Mouse (Mus musculus) monocyte, adult 2 months (primary cell): ENCODE data around the gene Satb1.

Experiments used
- DNase-seq, 2 experiments: peaks; one replicate each; pipeline ENCODE4 v3.0.0; 2022; ENCODE audit warnings: low spot score in 2 of 2, low read depth in 1 of 2

Gene Satb1

GRCm38 (mm10) chr17:51826461-51826860 is 6.6 kb downstream of the Satb1 start:
- DNase-seq, result no peak

DNA sequence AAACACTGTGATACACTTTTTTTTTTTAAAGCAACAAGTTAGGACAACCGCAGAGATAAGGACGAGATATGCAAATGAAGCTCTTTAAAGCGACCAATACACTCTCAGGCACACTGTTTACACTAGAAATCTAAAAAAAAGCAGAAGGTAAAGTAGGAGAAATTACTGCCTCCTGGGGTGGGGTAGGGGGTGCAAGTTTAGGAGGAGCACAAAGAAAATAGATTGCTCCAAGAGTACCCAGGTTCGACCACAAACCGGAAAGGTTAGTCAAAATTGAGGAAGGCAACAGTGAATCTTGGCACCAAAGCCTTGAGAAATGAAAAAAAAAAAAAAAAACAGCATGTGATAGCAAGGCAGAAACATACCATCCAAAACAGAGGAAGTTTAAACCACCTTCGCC is 18.8 kb downstream of the Satb1 start:
- DNase-seq, result no peak

- no peak for DNase-seq
Observed at GRCm38 (mm10) chr17:51813784-51814120, 19.3 kb downstream of the Satb1 start.

GRCm38 (mm10) chr17:51812942-51813783 is 19.9 kb downstream of the Satb1 start:
- no peak for DNase-seq

DNA sequence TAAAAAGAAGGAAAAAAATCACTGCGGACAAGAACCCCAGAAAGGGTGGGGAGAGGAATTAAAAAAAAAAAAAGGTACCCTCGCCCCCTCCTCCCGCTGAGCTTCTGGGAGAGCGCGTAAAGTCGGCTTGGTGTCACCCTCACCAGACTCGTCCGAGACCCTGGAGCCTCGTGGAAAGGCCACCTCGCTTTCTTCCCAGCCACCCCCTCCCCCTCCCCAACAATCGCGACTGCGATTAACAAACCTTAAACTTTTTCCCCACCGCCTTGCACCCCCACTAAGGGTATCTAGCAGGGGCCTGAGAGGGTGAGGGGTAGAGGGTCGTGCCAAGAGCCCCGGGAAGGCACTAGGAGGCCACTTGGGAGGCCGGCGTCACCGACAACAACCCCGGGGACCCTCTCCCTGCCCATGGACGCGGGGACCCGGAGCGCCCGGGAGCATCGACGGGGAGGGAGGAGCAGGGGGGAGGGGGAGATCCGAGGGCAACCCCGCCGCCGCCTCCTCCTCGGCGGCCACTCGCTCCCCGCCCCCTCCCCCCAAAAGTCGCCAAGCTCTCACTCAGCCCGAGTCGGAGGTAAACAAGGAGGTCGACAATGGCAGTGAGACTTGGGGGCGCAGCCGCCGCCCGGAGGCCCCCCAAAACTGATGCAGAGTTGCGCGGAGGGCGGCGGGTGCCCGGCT is 20.7 kb downstream of the Satb1 start:
- no peak for DNase-seq

DNA sequence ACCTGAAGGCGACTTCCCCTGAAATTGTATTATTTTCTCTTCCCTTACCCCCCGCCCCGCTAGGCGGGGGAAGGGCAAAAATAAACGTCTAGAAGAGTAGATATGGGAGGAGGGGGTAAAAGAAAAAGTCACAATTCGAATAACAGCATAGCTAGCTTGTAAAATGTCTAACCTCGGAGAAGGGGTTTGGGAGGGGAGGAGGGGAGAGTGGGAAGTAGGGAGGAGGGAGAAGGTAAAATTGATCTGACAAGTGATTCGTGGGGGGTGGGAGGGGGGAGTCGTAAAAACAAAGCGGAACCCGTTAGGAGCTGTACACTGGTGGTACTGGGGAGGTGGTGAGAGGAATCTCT is 21.2 kb downstream of the Satb1 start:
- no peak for DNase-seq

DNA sequence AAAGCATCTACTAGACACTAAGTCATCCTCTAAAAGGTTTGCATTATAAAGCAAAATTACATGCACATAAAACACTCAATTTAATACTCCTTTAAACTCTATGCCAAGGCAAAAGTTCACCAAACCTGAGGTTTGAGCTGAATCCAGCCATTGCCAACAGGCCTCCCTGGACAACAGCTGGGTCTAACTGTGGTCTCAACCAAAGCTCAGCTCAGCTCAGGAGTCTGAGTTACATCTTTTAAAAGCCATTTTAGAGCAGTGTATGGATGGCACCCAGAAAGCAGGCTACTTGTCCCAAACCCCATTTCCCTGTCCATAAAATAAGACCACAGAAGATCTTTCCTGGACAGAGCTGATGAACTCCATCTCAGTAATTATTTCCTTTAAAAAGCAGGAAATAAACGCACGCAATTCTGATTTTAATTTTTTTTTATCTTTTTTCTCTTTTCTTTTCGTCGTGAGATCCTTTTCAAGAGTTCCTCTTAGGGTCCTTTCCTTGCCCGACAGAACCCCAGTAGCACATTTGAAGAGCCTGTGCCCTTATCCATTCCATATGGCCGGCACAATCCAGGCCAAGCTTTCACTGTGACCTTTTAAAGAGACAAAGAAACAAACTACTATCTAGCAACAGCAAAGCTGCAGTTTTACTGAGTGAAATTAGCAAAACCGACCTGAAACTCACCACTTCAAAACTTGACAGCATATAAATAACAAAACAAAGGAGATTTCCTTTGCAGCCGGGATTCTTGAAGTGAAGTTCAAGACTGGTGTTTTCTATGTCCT is 21.8 kb downstream of the Satb1 start:
- no peak for DNase-seq

- no peak for DNase-seq
Observed at GRCm38 (mm10) chr17:51807429-51807828, 25.7 kb downstream of the Satb1 start.

- no peak for DNase-seq
Observed at GRCm38 (mm10) chr17:51806124-51806960, 26.7 kb downstream of the Satb1 start.

GRCm38 (mm10) chr17:51800208-51800607 is 32.9 kb downstream of the Satb1 start:
- no peak for DNase-seq

DNA sequence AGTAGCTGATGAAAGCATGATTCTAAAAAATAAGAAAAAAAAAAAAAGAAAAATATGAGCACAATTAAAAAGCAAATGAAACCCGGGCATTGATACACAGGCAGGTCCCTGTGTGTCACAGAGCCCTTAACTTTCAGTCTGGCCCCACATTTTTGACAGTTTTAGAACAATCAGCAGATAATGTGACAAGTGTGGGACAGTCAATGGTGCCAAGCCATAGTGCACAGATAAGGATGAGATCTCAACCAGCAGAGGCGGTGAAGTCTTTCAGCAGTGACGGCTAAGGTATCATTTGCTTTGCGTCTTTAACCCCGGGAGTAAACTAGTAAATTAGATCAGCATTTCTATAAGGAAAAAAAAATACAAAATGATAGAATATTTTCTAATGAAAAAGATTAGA is 36.6 kb downstream of the Satb1 start:
- no peak for DNase-seq

GRCm38 (mm10) chr17:51791226-51791625 is 41.9 kb downstream of the Satb1 start:
- no peak for DNase-seq

DNA sequence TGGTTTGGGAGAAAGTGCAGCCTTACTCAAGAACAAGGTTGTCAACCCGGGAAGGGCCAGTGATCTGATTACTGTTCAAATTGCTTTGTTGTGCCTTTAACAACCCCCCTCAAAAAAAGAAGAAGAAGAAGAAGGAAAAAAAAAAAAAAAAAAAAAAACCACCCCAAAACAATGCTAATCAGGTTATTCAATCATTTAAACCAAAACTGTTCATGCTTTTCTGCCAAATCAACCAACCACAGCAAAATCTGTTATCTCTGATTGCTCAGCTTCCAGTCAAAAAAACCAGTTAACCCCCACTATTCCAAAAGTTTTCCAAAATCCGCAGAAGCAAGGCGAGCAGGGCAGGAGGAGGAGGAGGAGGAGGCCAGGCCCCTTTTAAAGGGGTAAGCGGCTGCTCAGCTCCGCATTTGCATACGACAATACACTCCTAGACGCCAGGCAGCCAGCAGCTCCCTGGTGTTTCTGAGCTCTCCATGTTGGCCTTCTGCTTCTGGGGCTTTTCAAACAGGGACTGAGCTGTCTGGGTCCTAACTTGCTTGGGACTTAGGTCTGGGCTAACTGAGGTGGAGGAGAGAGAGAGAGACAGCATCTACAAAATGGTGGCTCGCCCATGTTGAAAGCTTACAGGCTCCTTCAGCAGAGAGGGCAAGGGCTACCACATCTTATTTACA is 42.6 kb downstream of the Satb1 start:
- DNase-seq, result no peak

- DNase-seq, result no peak
Observed at GRCm38 (mm10) chr17:51789777-51790176, 43.3 kb downstream of the Satb1 start.

DNA sequence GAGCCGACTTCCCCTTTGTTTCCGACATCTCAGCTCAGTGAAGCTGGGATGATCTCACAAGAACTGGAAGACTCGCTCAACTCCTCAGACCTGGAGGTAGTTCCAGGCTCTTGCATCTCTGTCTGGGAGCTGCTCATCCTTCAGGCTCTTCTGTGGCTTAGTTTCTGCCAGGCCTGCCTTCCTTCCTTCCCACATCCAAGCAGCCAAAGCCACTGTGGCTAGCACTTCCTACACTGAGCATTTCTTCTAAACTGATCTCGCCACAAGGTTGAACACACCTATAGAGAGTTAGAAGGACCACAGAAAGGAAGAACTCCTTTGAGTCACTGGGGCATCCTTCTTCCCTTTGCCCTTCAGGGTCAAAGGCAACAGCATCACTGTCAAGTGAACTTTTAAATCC is 44.0 kb downstream of the Satb1 start:
- no peak for DNase-seq

DNA sequence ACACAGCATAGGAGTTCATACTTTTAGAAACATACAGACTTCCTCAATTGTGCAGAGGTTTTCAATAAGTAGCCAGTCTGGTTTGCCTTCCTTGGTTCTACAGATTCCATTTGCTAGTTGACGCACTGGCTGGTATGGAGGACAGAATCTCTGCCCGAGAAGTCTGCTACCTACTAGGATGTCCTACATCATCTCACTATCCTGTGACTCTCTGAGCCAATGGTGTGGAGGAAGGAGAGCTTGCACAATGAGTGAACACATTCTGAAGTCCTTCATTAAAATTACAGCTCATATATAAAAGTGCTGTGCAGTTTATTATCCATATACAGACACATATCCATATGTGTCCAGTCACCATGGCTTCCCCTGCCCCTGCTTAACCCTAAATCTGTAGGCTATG is 45.1 kb downstream of the Satb1 start:
- DNase-seq, result no peak

GRCm38 (mm10) chr17:51786050-51786449 is 47.0 kb downstream of the Satb1 start:
- no peak for DNase-seq

DNA sequence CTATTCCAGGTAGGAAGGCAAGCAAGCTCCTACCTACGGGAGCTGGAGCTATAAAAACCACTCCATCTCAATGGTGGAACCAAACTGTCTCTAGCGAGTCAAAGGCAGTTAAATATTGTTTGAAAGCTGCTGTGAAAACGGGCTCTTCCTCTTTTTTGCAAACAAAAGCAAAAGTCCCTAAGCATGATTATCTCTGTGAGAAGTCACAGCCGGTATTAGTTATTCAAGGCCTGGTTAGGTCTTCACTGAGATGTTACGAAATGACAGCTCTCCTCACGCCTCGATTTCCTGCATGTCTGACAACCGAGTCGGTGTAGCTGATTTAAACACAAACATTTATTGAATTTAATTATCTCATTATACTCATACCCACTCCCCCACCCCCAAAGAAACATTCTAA is 48.2 kb downstream of the Satb1 start:
- DNase-seq, result no peak

GRCm38 (mm10) chr17:51783591-51784279 is 49.4 kb downstream of the Satb1 start:
- DNase-seq, result no peak

GRCm38 (mm10) chr17:51780036-51780435 is 53.1 kb downstream of the Satb1 start:
- DNase-seq, result no peak
